Mouse (Mus musculus) thymus, adult 2 months (tissue): Measurements from ENCODE around the gene Agmat.

Experiments used
- CTCF ChIP-seq: fragments of 200-500 bp; IDR thresholded peaks from 2 replicates; pipeline ENCODE4 v1.5.1; 2012; ENCODE audit warnings: mild to moderate bottlenecking, control low read depth, low read length, moderate library complexity, borderline replicate concordance; ENCODE audit not compliant: control insufficient read depth, poor library complexity, insufficient read depth; ENCODE audit errors: extremely low read depth
- POLR2A ChIP-seq: fragments of 200-500 bp; IDR thresholded peaks from 2 replicates; pipeline ENCODE4 v1.6.1; 2012; ENCODE audit warnings: mild to moderate bottlenecking, low read length, control low read depth, moderate library complexity; ENCODE audit not compliant: control insufficient read depth, poor library complexity, insufficient read depth; ENCODE audit errors: extremely low read depth

DNA sequence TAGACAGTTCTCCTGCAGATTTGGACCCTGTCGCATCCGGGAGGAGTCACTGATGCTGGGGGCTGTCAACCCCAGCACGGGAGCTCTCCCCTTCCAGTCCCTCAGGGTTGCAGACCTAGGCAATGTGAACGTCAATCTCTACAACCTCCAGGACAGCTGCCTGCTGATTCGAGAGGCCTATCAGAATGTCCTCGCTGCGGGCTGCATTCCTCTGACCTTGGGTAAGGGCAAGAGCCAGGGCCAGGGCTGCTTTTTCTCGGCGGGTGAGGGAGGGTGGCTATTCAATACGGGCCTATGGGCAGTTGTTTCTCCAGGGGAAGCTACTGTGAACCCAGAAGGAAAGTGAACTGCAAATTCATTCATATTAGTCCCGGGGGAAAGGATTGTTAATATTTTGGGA is 3.1 kb downstream of the Agmat start:
- TF ChIP-seq CTCF (no peak), POLR2A (no peak)
